Mouse (Mus musculus) erythroblast, embryonic 14.5 days (primary cell): Measurements from ENCODE around the gene Hbs1l. TPM values are rescaled to one million over a fixed set of nuclear protein-coding genes. Genes with fewer than 3 reads are reported as not detected.
A peak's percentile ranks its signal among the peaks of the same experiment; 100 is the strongest.

ENCODE experiments used
- H3K27me3 ChIP-seq: 2 replicates; pipeline ENCODE4 v1.6.1; 2012; ENCODE audit warnings: inconsistent platforms; ENCODE audit not compliant: control insufficient read depth
- H3K36me3 ChIP-seq: 2 replicates; pipeline ENCODE4 v1.6.1; 2012; ENCODE audit warnings: mild to moderate bottlenecking, inconsistent platforms; ENCODE audit not compliant: control insufficient read depth
- H3K4me1 ChIP-seq: 2 replicates; pipeline ENCODE4 v1.6.1; 2012; ENCODE audit warnings: inconsistent platforms; ENCODE audit not compliant: control insufficient read depth
- H3K4me3 ChIP-seq: replicated peaks from 2 replicates; pipeline ENCODE3; 2012; ENCODE audit warnings: moderate library complexity, mild to moderate bottlenecking, inconsistent platforms
- H3K9me3 ChIP-seq: 2 replicates; pipeline ENCODE4 v1.6.1; 2012; ENCODE audit warnings: low read length, inconsistent platforms, mixed read lengths; ENCODE audit not compliant: control insufficient read depth
- GATA1 ChIP-seq: IDR thresholded peaks from 2 replicates; pipeline ENCODE4 v1.6.1; 2012; ENCODE audit warnings: low read length, inconsistent platforms, mixed read lengths
- TAL1 ChIP-seq: IDR thresholded peaks from 3 replicates; pipeline ENCODE4 v1.6.1; 2012; ENCODE audit warnings: low read length, inconsistent platforms, mixed read lengths
- polyA plus RNA-seq: library from polyadenylated mRNA; stranded (reverse); fragments of >175 nt; gene quantifications from 2 replicates; pipeline ENCODE4 v1.2.3, GENCODE M21; 2012

The Hbs1l gene
- polyA plus RNA-seq, result 1.4 and 4.3 TPM in 2 replicates

DNA sequence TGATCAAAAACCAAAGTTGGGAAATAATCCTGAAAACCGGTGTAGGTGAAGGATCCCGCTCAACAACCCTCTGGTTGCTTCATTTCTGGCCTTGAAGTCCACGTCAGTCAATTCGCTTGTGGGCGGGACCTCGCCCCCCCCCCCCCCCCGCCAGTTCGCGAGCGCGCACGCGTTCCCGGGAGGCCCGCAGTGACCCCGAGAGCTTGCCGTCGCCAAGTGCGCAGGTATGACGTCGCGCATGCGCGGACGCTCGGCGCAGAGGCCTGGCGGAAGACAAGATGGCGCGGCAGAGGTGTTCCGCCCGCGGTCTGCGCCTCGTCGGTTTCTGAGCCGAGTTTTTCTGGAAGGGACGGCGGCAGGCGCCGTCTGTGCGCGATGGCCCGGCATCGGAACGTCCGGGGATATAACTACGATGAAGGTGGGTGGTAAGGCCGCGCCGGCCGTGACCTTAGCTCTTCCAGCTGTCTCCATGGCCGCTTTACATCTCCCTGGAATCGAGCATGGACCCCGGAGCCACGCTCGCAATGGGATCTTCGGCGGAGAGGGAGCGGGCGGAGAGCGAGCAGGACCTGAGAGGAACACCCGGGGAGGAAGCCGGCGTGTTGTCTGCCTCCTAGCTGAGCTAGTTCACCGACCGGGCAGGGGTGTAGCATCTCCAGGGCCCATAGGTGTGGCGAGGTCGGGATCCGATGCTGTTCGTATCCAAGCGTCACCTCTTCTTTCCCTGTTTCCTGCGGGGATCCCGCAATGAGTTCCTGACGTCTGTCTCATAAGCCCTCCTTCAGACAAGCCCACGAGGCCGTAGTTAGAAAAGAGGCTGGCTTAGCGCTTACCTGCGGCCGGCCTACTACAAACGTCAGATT lies at the start of gene Hbs1l:
Hbs1l (plus strand) TSS at position 221 of the 863 bp plus-strand sequence.
- H3K27me3 ChIP-seq, result no peaks in the 10 kb centered on the region
- TF ChIP-seq GATA1 (no peak), TAL1 (no peak)

DNA sequence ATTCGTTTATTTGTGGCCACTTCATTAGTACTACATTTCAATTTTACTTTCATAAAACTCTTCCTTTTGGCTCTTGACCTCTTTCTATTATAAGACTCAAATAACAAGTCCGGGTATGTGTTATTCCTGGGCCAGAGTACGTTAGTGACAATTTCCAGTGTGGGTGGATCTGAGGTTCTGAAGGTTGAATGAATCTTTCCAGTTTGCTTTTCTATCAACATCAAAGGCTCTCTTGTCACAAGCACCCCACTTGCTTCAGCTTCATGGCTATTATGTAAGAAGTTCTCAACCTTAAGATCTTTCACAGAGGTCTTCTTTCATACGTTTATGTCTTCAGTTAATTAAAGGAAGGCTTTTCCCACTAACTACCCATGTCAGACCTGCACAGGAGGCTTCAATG lies 47.2 kb upstream of the Hbs1l start:
- Histone ChIP-seq H3K4me1 (peaks cover 29% of the 10 kb centered on the region), H3K9me3 (no peaks in the 10 kb centered on the region), H3K36me3 (no peaks in the 10 kb centered on the region), H3K27me3 (no peaks in the 10 kb centered on the region), H3K4me3 (no peak overlapping the region)
- TF ChIP-seq GATA1 (no peak), TAL1 (no peak)

More for the DNA sequence above, at the start of gene Hbs1l:
- H3K9me3 ChIP-seq, result no peaks in the 10 kb centered on the region
- peaks cover 35% of the 10 kb centered on the region for H3K4me1 ChIP-seq
- peak within 1 kb of the TSS; percentile 99 for H3K4me3 ChIP-seq
- H3K36me3 ChIP-seq, result peaks cover 41% of the 10 kb centered on the region

DNA sequence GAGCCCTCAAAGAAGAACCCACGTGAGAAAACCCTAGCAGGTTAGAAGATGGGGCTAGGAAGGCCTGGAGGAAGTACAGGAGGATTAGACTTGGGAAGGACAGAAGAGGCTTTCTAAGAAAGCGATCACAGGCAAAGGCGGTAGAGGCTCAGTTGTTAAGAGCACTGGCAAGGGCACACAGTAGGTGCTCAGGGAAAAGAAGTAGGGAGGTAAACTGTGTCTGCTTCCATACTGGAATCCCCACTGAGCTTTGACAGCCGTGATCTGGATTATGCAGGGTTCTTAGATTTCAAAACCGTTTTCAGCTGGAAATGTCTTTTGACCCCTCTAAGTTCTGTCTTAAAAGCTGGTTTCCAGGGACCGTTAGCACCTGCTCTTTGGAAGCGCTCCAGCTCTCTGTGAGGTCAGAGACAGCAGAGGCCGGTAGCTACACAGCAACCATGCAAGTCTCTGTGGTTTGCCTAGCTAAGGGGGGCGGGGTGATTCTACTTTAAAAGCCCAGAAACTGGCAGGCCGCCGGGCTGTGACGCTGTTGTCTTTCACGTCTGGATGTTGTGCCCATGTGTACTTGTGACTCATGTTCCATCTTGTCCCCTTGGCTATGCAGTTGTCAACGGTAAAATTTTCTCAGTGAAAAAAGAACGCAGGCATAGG lies 43.8 kb upstream of the Hbs1l start:
- Histone ChIP-seq H3K9me3 (no peaks in the 10 kb centered on the region), H3K27me3 (no peaks in the 10 kb centered on the region), H3K4me3 (no peak overlapping the region), H3K4me1 (peaks cover 32% of the 10 kb centered on the region), H3K36me3 (no peaks in the 10 kb centered on the region)
- TF ChIP-seq TAL1, result no peak
- TF ChIP-seq GATA1, result no peak

DNA sequence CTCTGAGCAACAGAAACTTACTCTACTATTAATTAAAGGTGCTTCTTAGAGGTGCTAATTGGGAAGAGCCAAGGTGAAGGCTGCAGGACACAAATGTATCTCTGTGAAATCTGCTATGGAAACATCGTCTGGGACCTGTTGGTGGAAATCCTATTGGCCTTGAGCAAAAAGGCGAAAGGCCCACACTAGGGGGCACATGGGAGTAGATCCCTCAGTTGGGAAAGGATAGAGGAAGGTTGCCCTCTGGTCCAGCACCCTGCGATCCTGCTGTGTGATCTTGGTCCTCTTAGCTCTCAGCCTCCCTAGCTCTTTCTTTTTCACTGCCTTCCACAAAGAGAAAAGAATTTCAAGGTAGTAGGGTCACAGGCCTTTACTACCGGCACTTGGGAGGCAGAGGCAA lies 43.0 kb upstream of the Hbs1l start:
- peaks cover 38% of the 10 kb centered on the region for H3K4me1 ChIP-seq
- H3K4me3 ChIP-seq, result no peak overlapping the region
- TF ChIP-seq GATA1, result no peak
- TF ChIP-seq TAL1, result no peak
- H3K9me3 ChIP-seq, result no peaks in the 10 kb centered on the region
- H3K36me3 ChIP-seq, result no peaks in the 10 kb centered on the region
- no peaks in the 10 kb centered on the region for H3K27me3 ChIP-seq

DNA sequence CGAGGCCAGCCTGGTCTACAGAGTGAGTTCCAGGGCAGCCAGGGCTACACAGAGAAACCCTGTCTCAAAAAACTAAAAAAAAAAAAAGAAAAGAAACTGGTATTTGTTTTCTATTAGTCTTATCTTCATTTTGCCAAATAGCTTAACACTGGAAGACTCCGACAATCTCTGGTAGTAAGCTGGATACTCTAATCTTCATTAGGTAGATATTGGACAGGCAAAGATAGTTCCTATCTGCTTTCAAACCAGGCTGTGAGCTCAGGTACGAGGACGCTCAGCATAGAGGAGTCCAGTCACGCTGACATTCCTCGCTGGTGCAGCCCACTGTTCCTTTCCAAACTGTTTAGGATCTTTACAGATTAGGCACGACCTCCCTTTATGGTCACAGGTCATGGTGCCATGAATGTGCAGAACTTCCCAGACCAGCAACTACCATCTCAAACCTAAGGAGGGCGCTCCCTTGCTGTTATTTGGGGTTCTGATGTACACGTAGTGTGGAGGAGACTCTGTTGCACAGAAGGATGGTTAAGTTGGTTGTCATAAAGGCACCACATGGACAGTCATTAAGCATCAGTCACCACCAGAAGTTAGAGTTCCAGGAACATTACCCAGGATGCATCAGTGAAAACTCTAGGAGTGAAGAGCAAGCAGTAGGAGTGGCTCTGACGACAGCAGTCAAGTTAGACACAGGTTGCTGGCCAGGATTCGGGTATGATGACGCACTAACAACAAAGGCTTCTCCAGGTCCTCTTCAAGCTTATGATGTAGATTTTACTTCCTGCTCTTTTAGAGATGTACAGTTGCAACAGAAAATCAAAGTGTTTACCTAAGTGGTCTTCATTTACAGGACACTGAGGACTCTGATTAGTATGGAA lies 41.3 kb upstream of the Hbs1l start:
- Histone ChIP-seq H3K9me3 (no peaks in the 10 kb centered on the region), H3K27me3 (no peaks in the 10 kb centered on the region), H3K4me3 (no peak overlapping the region), H3K36me3 (no peaks in the 10 kb centered on the region), H3K4me1 (peaks cover 51% of the 10 kb centered on the region)
- TF ChIP-seq TAL1 (no peak), GATA1 (no peak)

DNA sequence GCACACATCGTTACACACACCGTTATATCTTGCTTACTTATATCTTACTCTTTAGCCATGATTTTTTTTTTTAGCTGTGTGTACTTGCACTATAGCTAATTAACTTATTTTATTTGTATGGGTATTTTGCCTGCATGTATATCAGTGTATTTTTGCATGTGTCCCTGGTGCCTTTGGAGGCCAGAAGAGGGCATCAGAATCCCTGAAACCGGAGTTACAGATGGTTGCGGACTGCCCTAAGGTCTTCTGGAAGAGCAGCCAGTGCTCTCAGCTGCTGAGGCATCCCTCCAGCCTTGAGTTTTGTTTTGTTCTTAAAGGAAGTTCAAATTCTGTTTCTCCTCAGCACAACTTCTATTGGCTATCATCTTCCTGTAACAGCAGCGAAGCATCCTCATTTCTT lies 38.5 kb upstream of the Hbs1l start:
- Histone ChIP-seq H3K27me3 (no peaks in the 10 kb centered on the region), H3K4me1 (peaks cover 75% of the 10 kb centered on the region), H3K9me3 (no peaks in the 10 kb centered on the region), H3K36me3 (no peaks in the 10 kb centered on the region; the same call in 1 of the 2 replicates), H3K4me3 (no peak overlapping the region)
- no peak for TF ChIP-seq GATA1
- no peak for TF ChIP-seq TAL1

DNA sequence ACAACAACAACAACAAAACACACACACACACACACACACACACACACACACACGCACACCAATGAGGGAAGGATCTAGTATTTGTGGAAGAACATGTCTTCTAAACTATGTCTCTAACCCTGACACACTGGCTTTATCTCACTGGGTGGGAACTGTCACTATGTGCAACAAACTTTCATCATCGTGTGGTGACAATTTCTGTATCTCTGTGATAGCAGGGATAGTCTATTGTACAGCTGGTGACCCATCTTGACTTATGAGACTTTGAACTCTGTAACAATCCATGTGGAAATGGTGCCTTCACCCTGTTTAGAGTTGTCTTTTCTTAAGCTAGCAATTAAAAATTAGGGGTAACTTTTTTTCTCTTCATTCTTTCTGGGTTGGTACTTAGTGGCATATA lies 36.1 kb upstream of the Hbs1l start:
- H3K27me3 ChIP-seq, result no peaks in the 10 kb centered on the region
- H3K4me3 ChIP-seq, result no peak overlapping the region
- no peaks in the 10 kb centered on the region; the same call in 1 of the 2 replicates for H3K36me3 ChIP-seq
- H3K9me3 ChIP-seq, result no peaks in the 10 kb centered on the region
- H3K4me1 ChIP-seq, result peaks cover 78% of the 10 kb centered on the region
- TF ChIP-seq GATA1, result no peak
- TF ChIP-seq TAL1, result no peak

DNA sequence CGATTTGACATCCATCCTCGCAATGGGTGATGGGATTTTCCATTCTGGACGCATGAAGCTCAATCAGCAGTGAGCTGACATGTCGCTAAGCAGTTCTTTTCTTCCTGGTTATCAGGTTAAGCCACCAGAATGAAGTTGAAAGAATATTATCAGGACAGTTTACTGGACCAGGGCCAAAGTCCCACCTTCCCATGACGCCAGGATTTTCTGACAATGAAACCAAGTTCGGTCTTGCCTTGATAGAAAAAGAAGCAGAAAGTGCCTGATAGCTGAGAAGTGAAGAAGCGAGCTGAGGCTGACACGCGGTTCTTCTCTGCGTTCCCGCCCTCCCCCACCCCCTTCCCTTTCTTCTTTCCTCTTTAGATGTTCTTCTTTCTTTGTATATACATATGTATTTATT lies 30.6 kb upstream of the Hbs1l start:
- Histone ChIP-seq H3K27me3 (no peaks in the 10 kb centered on the region), H3K36me3 (peaks cover 2% of the 10 kb centered on the region; the same call in 1 of the 2 replicates), H3K9me3 (no peaks in the 10 kb centered on the region), H3K4me1 (peaks cover 92% of the 10 kb centered on the region), H3K4me3 (peak overlapping the region; percentile 17)
- TF ChIP-seq TAL1, result no peak
- TF ChIP-seq GATA1, result no peak
